Mouse (Mus musculus): ENCODE results near the gene Hck. TPM values are rescaled to one million over a fixed set of nuclear protein-coding genes. Genes with fewer than 3 reads are reported as not detected.

Gene Hck
- polyA plus RNA-seq, 1 experiment from 2014 or later: 1.9 TPM

GRCm38 (mm10) chr2:153136211-153136610, 27.9 kb downstream of the Hck start:
- H3K36me3 ChIP-seq: no peaks in the 10 kb centered on the region
- no peak overlapping the region for H3K4me3 ChIP-seq
- 67% methylated on average over 4 of the region's 4 CpGs for WGBS
- no peak overlapping the region for H3K9ac ChIP-seq
- H3K4me2 ChIP-seq: no peak overlapping the region
- no peak overlapping the region for H3K27ac ChIP-seq
- no peaks in the 10 kb centered on the region for H3K27me3 ChIP-seq
- no peaks in the 10 kb centered on the region for H3K9me3 ChIP-seq (replicated peaks)
- peaks cover 24% of the 10 kb centered on the region for H3K4me1 ChIP-seq (replicated peaks)
- ATAC-seq (replicated peaks; ENCODE audit: insufficient number of reproducible peaks, insufficient read depth, low FRiP score, low read depth): no peak

- Histone ChIP-seq H3K27me3 (peaks cover 5% of the 10 kb centered on the region; the same call in 1 of the 2 replicates), H3K27ac (no peak overlapping the region), H3K36me3 (no peaks in the 10 kb centered on the region), H3K4me2 (no peak overlapping the region), H3K9me3 (replicated peaks) (no peaks in the 10 kb centered on the region), H3K4me3 (no peak overlapping the region), H3K9ac (no peak overlapping the region), H3K4me1 (replicated peaks) (peaks cover 21% of the 10 kb centered on the region)
- 77% methylated on average over 7 of the region's 7 CpGs for WGBS
- no peak for ATAC-seq (replicated peaks; ENCODE audit: insufficient number of reproducible peaks, insufficient read depth, low FRiP score, low read depth)
Measured at GRCm38 (mm10) chr2:153139158-153139557, 30.9 kb downstream of the Hck start.

- H3K4me1 ChIP-seq (replicated peaks): peaks cover 21% of the 10 kb centered on the region
- peak; percentile 82 for ATAC-seq (replicated peaks; ENCODE audit: insufficient number of reproducible peaks, insufficient read depth, low FRiP score, low read depth)
- peak overlapping the region; percentile 90 for H3K27ac ChIP-seq
- no peaks in the 10 kb centered on the region for H3K9me3 ChIP-seq (replicated peaks)
- H3K4me3 ChIP-seq: no peak overlapping the region
- H3K9ac ChIP-seq: no peak overlapping the region
- H3K36me3 ChIP-seq: no peaks in the 10 kb centered on the region
- H3K4me2 ChIP-seq: peak overlapping the region; percentile 33
- WGBS: 7% methylated on average over 9 of the region's 9 CpGs
- H3K27me3 ChIP-seq: peaks cover 5% of the 10 kb centered on the region; the same call in 1 of the 2 replicates
Measured at GRCm38 (mm10) chr2:153139996-153140613, 31.8 kb downstream of the Hck start.

GRCm38 (mm10) chr2:153142620-153143199, 34.4 kb downstream of the Hck start:
- Histone ChIP-seq H3K36me3 (no peaks in the 10 kb centered on the region), H3K9ac (no peak overlapping the region), H3K4me1 (replicated peaks) (peaks cover 21% of the 10 kb centered on the region), H3K9me3 (replicated peaks) (no peaks in the 10 kb centered on the region), H3K27me3 (peaks cover 8% of the 10 kb centered on the region; the same call in 1 of the 2 replicates), H3K27ac (no peak overlapping the region), H3K4me2 (no peak overlapping the region), H3K4me3 (no peak overlapping the region)
- 23% methylated on average over 10 of the region's 10 CpGs for WGBS
- no peak for ATAC-seq (replicated peaks; ENCODE audit: insufficient number of reproducible peaks, insufficient read depth, low FRiP score, low read depth)

- Histone ChIP-seq H3K4me2 (no peak overlapping the region), H3K4me1 (replicated peaks) (peaks cover 9% of the 10 kb centered on the region), H3K36me3 (no peaks in the 10 kb centered on the region), H3K9ac (no peak overlapping the region), H3K4me3 (no peak overlapping the region), H3K27me3 (peaks cover 8% of the 10 kb centered on the region; the same call in 1 of the 2 replicates), H3K9me3 (replicated peaks) (no peaks in the 10 kb centered on the region), H3K27ac (no peak overlapping the region)
- WGBS: 69% methylated on average over 5 of the region's 5 CpGs
- no peak for ATAC-seq (replicated peaks; ENCODE audit: insufficient number of reproducible peaks, insufficient read depth, low FRiP score, low read depth)
Measured at GRCm38 (mm10) chr2:153145346-153145745, 37.1 kb downstream of the Hck start.

- WGBS: 61% methylated on average over 3 of the region's 3 CpGs
- Histone ChIP-seq H3K4me2 (no peak overlapping the region), H3K36me3 (no peaks in the 10 kb centered on the region), H3K27ac (no peak overlapping the region), H3K9me3 (replicated peaks) (no peaks in the 10 kb centered on the region), H3K4me3 (no peak overlapping the region), H3K27me3 (peaks cover 6% of the 10 kb centered on the region; the same call in 1 of the 2 replicates), H3K4me1 (replicated peaks) (peaks cover 8% of the 10 kb centered on the region; the same call in 1 of the 2 replicates), H3K9ac (no peak overlapping the region)
- no peak for ATAC-seq (replicated peaks; ENCODE audit: insufficient number of reproducible peaks, insufficient read depth, low FRiP score, low read depth)
Measured at GRCm38 (mm10) chr2:153147236-153147635, 39.0 kb downstream of the Hck start.

- no peak overlapping the region for H3K27ac ChIP-seq
- H3K36me3 ChIP-seq: no peaks in the 10 kb centered on the region
- WGBS: 16% methylated on average over 3 of the region's 3 CpGs
- H3K4me1 ChIP-seq (replicated peaks): peaks cover 4% of the 10 kb centered on the region; the same call in 1 of the 2 replicates
- no peak overlapping the region for H3K4me3 ChIP-seq
- 0 out of 2 replicates have a peak, but pooled peaks cover 3% of the 10 kb centered on the region for H3K27me3 ChIP-seq
- H3K9ac ChIP-seq: no peak overlapping the region
- no peak overlapping the region for H3K4me2 ChIP-seq
- H3K9me3 ChIP-seq (replicated peaks): no peaks in the 10 kb centered on the region
- no peak for ATAC-seq (replicated peaks; ENCODE audit: insufficient number of reproducible peaks, insufficient read depth, low FRiP score, low read depth)
Measured at GRCm38 (mm10) chr2:153147715-153148114, 39.4 kb downstream of the Hck start.

- Histone ChIP-seq H3K4me2 (no peak overlapping the region), H3K4me1 (replicated peaks) (0 out of 2 replicates have a peak, but pooled peaks cover 4% of the 10 kb centered on the region), H3K36me3 (no peaks in the 10 kb centered on the region), H3K9me3 (replicated peaks) (no peaks in the 10 kb centered on the region), H3K27ac (no peak overlapping the region), H3K4me3 (no peak overlapping the region), H3K9ac (no peak overlapping the region), H3K27me3 (0 out of 2 replicates have a peak, but pooled peaks cover 3% of the 10 kb centered on the region)
- no peak for ATAC-seq (replicated peaks; ENCODE audit: insufficient number of reproducible peaks, insufficient read depth, low FRiP score, low read depth)
- WGBS: 76% methylated on average over 3 of the region's 3 CpGs
Measured at GRCm38 (mm10) chr2:153149742-153150141, 41.5 kb downstream of the Hck start.

GRCm38 (mm10) chr2:153151026-153151425, 42.8 kb downstream of the Hck start:
- H3K27ac ChIP-seq: no peak overlapping the region
- H3K4me3 ChIP-seq: no peak overlapping the region
- 0 out of 2 replicates have a peak, but pooled peaks cover 3% of the 10 kb centered on the region for H3K27me3 ChIP-seq
- H3K36me3 ChIP-seq: no peaks in the 10 kb centered on the region
- H3K9ac ChIP-seq: no peak overlapping the region
- H3K4me2 ChIP-seq: no peak overlapping the region
- ATAC-seq (replicated peaks; ENCODE audit: insufficient number of reproducible peaks, insufficient read depth, low FRiP score, low read depth): no peak
- no peaks in the 10 kb centered on the region for H3K9me3 ChIP-seq (replicated peaks)
- 0 out of 2 replicates have a peak, but pooled peaks cover 4% of the 10 kb centered on the region for H3K4me1 ChIP-seq (replicated peaks)
- 45% methylated on average over 7 of the region's 7 CpGs for WGBS

GRCm38 (mm10) chr2:153151926-153152665, 43.8 kb downstream of the Hck start:
- Histone ChIP-seq H3K4me1 (replicated peaks) (0 out of 2 replicates have a peak, but pooled peaks cover 4% of the 10 kb centered on the region), H3K9ac (no peak overlapping the region), H3K27me3 (no peaks in the 10 kb centered on the region), H3K4me2 (no peak overlapping the region), H3K4me3 (no peak overlapping the region), H3K36me3 (no peaks in the 10 kb centered on the region), H3K27ac (no peak overlapping the region), H3K9me3 (replicated peaks) (no peaks in the 10 kb centered on the region)
- ATAC-seq (replicated peaks; ENCODE audit: insufficient number of reproducible peaks, insufficient read depth, low FRiP score, low read depth): no peak
- 68% methylated on average over 8 of the region's 8 CpGs for WGBS

- Histone ChIP-seq H3K4me3 (no peak overlapping the region), H3K4me2 (no peak overlapping the region), H3K4me1 (replicated peaks) (0 out of 2 replicates have a peak, but pooled peaks cover 4% of the 10 kb centered on the region), H3K36me3 (no peaks in the 10 kb centered on the region), H3K27me3 (no peaks in the 10 kb centered on the region), H3K27ac (no peak overlapping the region), H3K9me3 (replicated peaks) (no peaks in the 10 kb centered on the region), H3K9ac (no peak overlapping the region)
- ATAC-seq (replicated peaks; ENCODE audit: insufficient number of reproducible peaks, insufficient read depth, low FRiP score, low read depth): no peak
- 56% methylated on average over 4 of the region's 4 CpGs for WGBS
Measured at GRCm38 (mm10) chr2:153153033-153153450, 44.8 kb downstream of the Hck start.

All from heart, embryonic 15.5 days (tissue).